Mouse (Mus musculus) limb, embryonic 15.5 days (tissue): ENCODE data around the gene Aph1b. TPM values are rescaled to one million over a fixed set of nuclear protein-coding genes. Genes with fewer than 3 reads are reported as not detected.
"Not testable (repeated sequence)": the region's sequence is repeated elsewhere in the genome, so short reads cannot be mapped to it uniquely, and the experiment has no call there.

Source experiments
- ATAC-seq: fragments of 200-750 bp; cut with Nextera tagmentation; 2 replicates; pipeline ENCODE4 v1.8.0; 2017; ENCODE audit warnings: low read depth, moderate TSS enrichment; ENCODE audit not compliant: insufficient number of reproducible peaks, low FRiP score, low TSS enrichment
- H3K27ac ChIP-seq: fragments of 300-500 bp; sonication (generic); 2 replicates; pipeline ENCODE4 v1.5.1; 2015; ENCODE audit warnings: moderate library complexity, mild to moderate bottlenecking, inconsistent platforms
- H3K27me3 ChIP-seq: fragments of 300-500 bp; sonication (generic); 2 replicates; pipeline ENCODE4 v1.6.1; 2015; ENCODE audit warnings: inconsistent platforms
- H3K36me3 ChIP-seq: fragments of 300-500 bp; sonication (generic); 2 replicates; pipeline ENCODE4 v1.6.1; 2015; ENCODE audit warnings: inconsistent platforms
- H3K4me1 ChIP-seq: fragments of 300-500 bp; sonication (generic); 2 replicates; pipeline ENCODE4 v1.6.1; 2015; ENCODE audit warnings: inconsistent platforms
- H3K4me2 ChIP-seq: fragments of 300-500 bp; sonication (generic); 2 replicates; pipeline ENCODE4 v1.6.1; 2015; ENCODE audit warnings: mild to moderate bottlenecking, inconsistent platforms
- H3K4me3 ChIP-seq: fragments of 300-500 bp; sonication (generic); 2 replicates; pipeline ENCODE4 v1.5.1; 2015; ENCODE audit warnings: mild to moderate bottlenecking, inconsistent platforms
- H3K9ac ChIP-seq: fragments of 300-500 bp; sonication (generic); 2 replicates; pipeline ENCODE4 v1.6.1; 2015; ENCODE audit warnings: inconsistent platforms
- H3K9me3 ChIP-seq: fragments of 300-500 bp; sonication (generic); 2 replicates; pipeline ENCODE4 v1.6.1; 2016; ENCODE audit warnings: inconsistent platforms
- WGBS: fragments of 180-500 bp; shearing (Covaris S2); methylation state at CpG from one replicate; pipeline ENCODE4 v1.1.7; 2015; 5-methylcytosine and 5-hydroxymethylcytosine counted together
- polyA plus RNA-seq: library from polyadenylated mRNA; unstranded; fragments of >200 nt; fragmentation: Nextera tagmentation; extraction: Ambion mirVana; gene quantifications from 2 replicates; pipeline ENCODE4 v1.2.1, GENCODE M21; 2015

Gene Aph1b
- 10.1 and 11.0 TPM in 2 replicates for polyA plus RNA-seq

- no peaks in the 10 kb centered on the region for H3K36me3 ChIP-seq
- H3K9ac ChIP-seq: peak within 1 kb of the TSS; percentile 69
- under 1% methylated on average over 42 of the region's 42 CpGs for WGBS
- H3K27me3 ChIP-seq: no peaks in the 10 kb centered on the region
- peak within 1 kb of the TSS; percentile 93 for H3K27ac ChIP-seq
- peak within 1 kb of the TSS; percentile 79 for H3K4me3 ChIP-seq
- H3K9me3 ChIP-seq: no peaks in the 10 kb centered on the region
- H3K4me1 ChIP-seq: peaks cover 8% of the 10 kb centered on the region
- peak; percentile 98 for ATAC-seq
- peak within 1 kb of the TSS; percentile 84 for H3K4me2 ChIP-seq
These were observed at the start of gene Aph1b for GRCm38 (mm10) chr9:66795464-66796324. TSS of gene Aph1b (minus strand) at chr9:66795490.

DNA sequence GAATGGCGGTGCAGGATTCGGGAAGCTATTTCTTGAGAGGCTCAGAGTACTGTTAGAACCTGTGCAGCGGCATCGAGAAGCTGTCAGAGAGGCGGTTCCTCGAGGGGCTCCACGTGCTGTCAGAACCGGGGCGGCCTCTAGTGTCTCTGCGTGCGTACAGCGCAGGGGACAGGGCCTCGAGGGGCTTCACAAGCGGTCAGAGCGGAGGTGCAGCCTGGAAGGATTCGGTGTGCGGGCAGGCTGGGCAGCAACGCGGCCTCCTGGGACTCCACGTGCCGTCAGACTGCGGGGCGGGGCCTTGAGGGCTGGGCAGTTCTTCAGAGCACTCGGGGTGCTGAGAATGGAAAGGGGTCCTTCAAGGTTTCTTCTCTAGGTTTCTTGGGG is 39.8 kb upstream of the Aph1b start:
- peak overlapping the region; percentile 35; the same call in 1 of the 2 replicates for H3K9ac ChIP-seq

DNA sequence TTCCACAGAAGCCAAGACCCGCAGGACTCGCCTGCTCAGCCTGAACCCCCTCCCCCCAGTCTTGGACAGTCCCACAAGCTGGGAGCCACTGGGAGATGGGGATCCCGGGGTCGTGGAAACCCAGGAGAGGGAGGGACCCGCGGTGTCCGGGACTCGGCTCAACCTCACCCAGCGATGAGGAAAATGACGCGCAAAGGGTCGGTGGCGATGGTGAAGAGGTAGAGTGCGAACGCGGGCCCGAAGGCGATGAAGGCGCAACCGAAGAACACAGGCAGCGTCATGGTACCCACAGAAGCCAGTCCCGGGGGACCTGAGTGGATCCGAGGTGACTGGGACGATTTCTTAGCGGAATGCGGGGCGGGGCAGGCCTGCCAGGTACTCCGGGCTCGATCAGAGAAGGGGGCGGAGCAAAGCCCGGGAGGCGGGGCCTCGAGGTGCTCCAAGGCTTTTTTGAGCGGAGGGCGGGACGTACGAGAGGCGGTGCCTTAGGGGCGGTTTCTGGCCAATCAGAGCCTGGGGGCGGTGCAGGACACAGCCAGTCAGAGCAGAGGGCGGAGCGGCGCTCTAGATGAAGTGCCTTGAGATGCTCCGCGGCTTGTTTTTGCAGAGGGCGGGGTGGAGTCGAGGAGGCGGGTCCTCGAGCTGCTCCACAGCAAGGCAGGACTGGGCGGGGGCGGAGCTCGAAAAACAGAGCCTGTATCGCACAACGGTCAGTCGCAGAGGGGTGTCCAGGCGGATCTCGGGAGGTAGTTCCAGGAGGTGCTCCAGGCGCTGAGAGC is 39.2 kb upstream of the Aph1b start, which contains the start of gene Aph1c:
Gene Aph1c (minus strand): TSS at position 409 of the 779 bp plus-strand sequence.
- no peaks in the 10 kb centered on the region for H3K9me3 ChIP-seq
- H3K36me3 ChIP-seq: no peaks in the 10 kb centered on the region
- peaks cover 14% of the 10 kb centered on the region for H3K4me1 ChIP-seq
- no peak within 1 kb of the TSS for H3K27ac ChIP-seq
- H3K9ac ChIP-seq: peak within 1 kb of the TSS; percentile 35; the same call in 1 of the 2 replicates
- H3K27me3 ChIP-seq: no peaks in the 10 kb centered on the region
- H3K4me3 ChIP-seq: peak within 1 kb of the TSS; percentile 68
- under 1% methylated on average over 58 of the region's 58 CpGs for WGBS
- peak; percentile 100 for ATAC-seq
- peak within 1 kb of the TSS; percentile 99 for H3K4me2 ChIP-seq

More for the DNA sequence above, 39.8 kb upstream of the Aph1b start:
- ATAC-seq: peak; percentile 74
- Histone ChIP-seq H3K9me3 (no peaks in the 10 kb centered on the region), H3K27me3 (no peaks in the 10 kb centered on the region), H3K4me1 (peaks cover 14% of the 10 kb centered on the region), H3K4me2 (peak overlapping the region; percentile 99), H3K36me3 (no peaks in the 10 kb centered on the region), H3K27ac (no peak overlapping the region), H3K4me3 (peak overlapping the region; percentile 68)
- under 1% methylated on average over 24 of the region's 24 CpGs for WGBS

GRCm38 (mm10) chr9:66833851-66834250 is 38.6 kb upstream of the Aph1b start:
- Histone ChIP-seq H3K4me2 (peak overlapping the region; percentile 99), H3K4me3 (peak overlapping the region; percentile 68), H3K36me3 (no peaks in the 10 kb centered on the region), H3K27ac (no peak overlapping the region), H3K9ac (no peak overlapping the region), H3K9me3 (no peaks in the 10 kb centered on the region), H3K27me3 (no peaks in the 10 kb centered on the region), H3K4me1 (peaks cover 14% of the 10 kb centered on the region)
- no peak for ATAC-seq
- WGBS: 19% methylated on average over 7 of the region's 7 CpGs

- WGBS: 54% methylated on average over 4 of the region's 4 CpGs
- H3K4me2 ChIP-seq: no peak overlapping the region
- H3K9me3 ChIP-seq: no peaks in the 10 kb centered on the region
- H3K4me3 ChIP-seq: no peak overlapping the region
- H3K9ac ChIP-seq: no peak overlapping the region
- no peaks in the 10 kb centered on the region for H3K36me3 ChIP-seq
- ATAC-seq: no peak
- no peak overlapping the region for H3K27ac ChIP-seq
- peaks cover 14% of the 10 kb centered on the region for H3K4me1 ChIP-seq
- H3K27me3 ChIP-seq: no peaks in the 10 kb centered on the region
These were observed 37.1 kb upstream of the Aph1b start for GRCm38 (mm10) chr9:66832366-66832908.

GRCm38 (mm10) chr9:66825990-66826389 is 30.7 kb upstream of the Aph1b start:
- H3K4me3 ChIP-seq: no peak overlapping the region
- H3K27me3 ChIP-seq: no peaks in the 10 kb centered on the region
- 28% methylated on average over 1 of the region's 1 CpGs for WGBS
- no peak for ATAC-seq
- no peak overlapping the region for H3K27ac ChIP-seq
- no peaks in the 10 kb centered on the region for H3K9me3 ChIP-seq
- H3K4me2 ChIP-seq: no peak overlapping the region
- no peaks in the 10 kb centered on the region for H3K4me1 ChIP-seq
- no peak overlapping the region for H3K9ac ChIP-seq
- H3K36me3 ChIP-seq: no peaks in the 10 kb centered on the region

DNA sequence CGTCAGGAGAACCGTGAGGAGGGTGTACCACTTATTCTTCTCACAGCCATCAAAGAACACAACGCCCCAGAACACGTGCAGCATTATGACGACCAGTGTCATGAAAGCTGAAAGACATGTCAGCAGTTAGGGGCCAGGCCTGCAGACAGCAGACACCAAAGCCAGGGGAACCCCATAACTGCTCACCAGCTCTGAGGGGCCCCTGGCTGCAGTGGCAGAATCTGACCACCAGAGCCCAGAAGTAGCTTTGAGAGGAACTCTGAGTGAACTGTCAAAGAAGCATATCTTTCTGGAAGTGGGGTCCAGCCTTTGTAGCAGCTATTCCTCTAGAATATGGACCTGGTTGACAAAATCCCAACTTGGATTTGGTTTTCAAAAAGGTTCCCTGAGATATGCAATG is 27.0 kb upstream of the Aph1b start:
- ATAC-seq: not testable (repeated sequence)
- 57% methylated on average over 1 of the region's 5 CpGs for WGBS

DNA sequence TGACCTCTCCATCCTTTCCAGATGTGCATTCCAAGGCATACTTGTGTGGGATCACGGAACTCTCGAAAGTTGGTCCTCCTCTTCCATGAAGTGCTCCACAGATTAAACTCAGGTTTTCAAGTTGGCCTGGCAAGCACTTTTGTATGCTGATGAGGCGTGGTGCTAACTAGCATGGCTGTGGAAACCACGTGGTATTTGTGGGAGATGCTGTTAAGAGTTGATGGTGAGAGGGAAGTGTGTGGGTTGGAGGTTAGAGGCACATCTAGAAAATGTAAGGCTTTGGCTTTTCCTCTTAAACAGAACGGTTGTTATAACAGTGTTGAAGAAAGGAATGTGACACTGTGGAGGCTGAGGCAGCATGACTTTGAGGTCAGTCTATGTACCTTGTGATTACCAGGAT is 25.7 kb upstream of the Aph1b start:
- H3K9ac ChIP-seq: no peak overlapping the region
- ATAC-seq: no peak
- H3K27ac ChIP-seq: no peak overlapping the region
- 65% methylated on average over 5 of the region's 5 CpGs for WGBS
- H3K9me3 ChIP-seq: no peaks in the 10 kb centered on the region
- H3K4me1 ChIP-seq: no peaks in the 10 kb centered on the region
- no peak overlapping the region for H3K4me3 ChIP-seq
- H3K4me2 ChIP-seq: no peak overlapping the region
- no peaks in the 10 kb centered on the region for H3K27me3 ChIP-seq
- H3K36me3 ChIP-seq: no peaks in the 10 kb centered on the region

More for the DNA sequence above, 27.0 kb upstream of the Aph1b start:
- not testable (repeated sequence) for H3K36me3 ChIP-seq, H3K4me2 ChIP-seq, H3K4me1 ChIP-seq, H3K27me3 ChIP-seq, H3K4me3 ChIP-seq, H3K9me3 ChIP-seq, H3K27ac ChIP-seq, H3K9ac ChIP-seq

DNA sequence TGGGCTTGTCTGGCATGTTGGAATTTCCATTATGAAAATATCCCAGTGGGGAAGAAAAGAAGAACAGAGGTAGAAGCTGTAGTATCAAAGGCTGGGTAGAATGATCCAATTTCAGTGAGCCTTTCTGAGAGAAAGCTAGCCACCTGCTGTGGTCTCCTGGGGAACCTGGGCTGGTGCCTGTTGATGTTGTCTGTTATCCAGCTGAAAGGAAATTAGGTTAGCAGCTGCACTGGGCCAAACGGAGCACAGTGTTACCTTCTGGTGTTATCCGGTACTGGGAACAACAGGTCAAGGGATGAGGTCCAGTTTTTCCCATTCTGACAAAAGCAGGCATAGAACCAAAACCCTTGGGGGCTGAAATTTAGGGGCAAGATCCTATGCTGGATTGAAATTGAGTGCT is 18.1 kb upstream of the Aph1b start:
- Histone ChIP-seq H3K9me3 (no peaks in the 10 kb centered on the region), H3K4me3 (no peak overlapping the region), H3K9ac (no peak overlapping the region), H3K27me3 (no peaks in the 10 kb centered on the region), H3K36me3 (no peaks in the 10 kb centered on the region), H3K4me2 (no peak overlapping the region), H3K27ac (no peak overlapping the region), H3K4me1 (no peaks in the 10 kb centered on the region)
- no peak for ATAC-seq
- WGBS: 30% methylated on average over 2 of the region's 2 CpGs

GRCm38 (mm10) chr9:66805951-66806350 is 10.7 kb upstream of the Aph1b start:
- H3K9ac ChIP-seq, H3K9me3 ChIP-seq, H3K27me3 ChIP-seq, ATAC-seq, H3K36me3 ChIP-seq, H3K27ac ChIP-seq, H3K4me1 ChIP-seq: not testable (repeated sequence)
- Histone ChIP-seq H3K4me3 (peak overlapping the region; percentile 31), H3K4me2 (peak overlapping the region; percentile 51)
- WGBS: 6% methylated on average over 30 of the region's 37 CpGs

DNA sequence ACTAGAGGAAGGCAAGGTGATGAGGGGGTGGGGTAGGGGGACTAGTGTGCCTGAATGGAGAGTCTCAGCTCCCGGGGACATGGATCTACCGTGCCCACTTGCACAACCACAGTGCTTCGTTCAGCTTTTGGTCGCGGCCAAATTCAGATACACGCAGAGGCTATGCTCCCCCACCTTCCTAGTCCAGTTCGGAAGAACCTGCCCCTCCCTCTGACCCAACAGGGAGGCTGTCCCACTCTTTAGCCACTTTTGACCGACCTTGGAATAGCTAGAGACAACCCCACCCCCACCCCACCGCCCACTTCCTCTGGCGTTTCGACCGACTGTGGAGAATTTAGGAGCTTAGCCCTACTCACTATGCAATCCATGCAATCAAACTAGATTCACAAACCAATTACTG is 6.7 kb upstream of the Aph1b start:
- Histone ChIP-seq H3K4me2 (no peak overlapping the region), H3K4me1 (no peaks in the 10 kb centered on the region), H3K9me3 (no peaks in the 10 kb centered on the region), H3K36me3 (no peaks in the 10 kb centered on the region), H3K4me3 (no peak overlapping the region), H3K27ac (no peak overlapping the region), H3K27me3 (peaks cover 7% of the 10 kb centered on the region; the same call in 1 of the 2 replicates), H3K9ac (no peak overlapping the region)
- ATAC-seq: no peak
- WGBS: 44% methylated on average over 12 of the region's 12 CpGs
